Mouse (Mus musculus): ENCODE measurements around the gene Ksr1. TPM values are rescaled to one million over a fixed set of nuclear protein-coding genes. Genes with fewer than 3 reads are reported as not detected.
A peak's percentile ranks its signal among the peaks of the same experiment; 100 is the strongest.

Gene Ksr1
- total and polyA plus RNA-seq, 3 experiments = 5.1 to 7.0 (median 6.7) TPM

DNA sequence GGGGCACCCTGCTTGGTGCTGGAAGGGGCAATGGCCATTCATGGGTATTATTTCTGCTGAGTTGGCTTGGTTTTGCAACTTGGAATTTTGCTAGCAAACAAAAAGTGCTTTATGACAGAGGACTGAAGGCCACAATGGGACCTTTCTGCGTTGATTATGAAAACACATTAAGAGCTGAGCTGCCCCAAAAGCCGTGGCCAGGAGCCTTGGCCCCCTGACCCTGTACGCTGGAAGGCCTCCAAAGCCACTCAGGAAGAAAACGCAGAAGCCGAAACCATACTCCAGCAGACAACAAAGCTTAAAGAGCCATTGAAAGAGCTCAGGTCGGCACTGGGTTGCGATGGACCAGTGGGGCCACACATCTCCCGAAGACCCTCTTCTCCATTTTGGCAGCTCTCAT is 47.2 kb downstream of the Ksr1 start:
- H3K36me3 ChIP-seq (ENCODE audit: control insufficient read depth, insufficient read depth, low read length) = no peaks in the 10 kb centered on the region; the same call in 1 of the 2 replicates
- H3K79me2 ChIP-seq (replicated peaks; ENCODE audit: control insufficient read depth, insufficient read depth, low read length) = no peaks in the 10 kb centered on the region
- 0 out of 2 replicates have a peak, but pooled peaks have one; percentile 10 for TF ChIP-seq EP300 (IDR thresholded peaks at IDR 0.05; ENCODE audit: insufficient read depth, low read depth, low read length)
- TF ChIP-seq CTCF (IDR thresholded peaks at IDR 0.05) = no peak
- no peaks in the 10 kb centered on the region for H3K27me3 ChIP-seq (ENCODE audit: control insufficient read depth, insufficient read depth, low read length)
- peaks cover 29% of the 10 kb centered on the region for H3K4me1 ChIP-seq (ENCODE audit: control insufficient read depth, insufficient read depth, low read length)
- no peak overlapping the region for H3K4me3 ChIP-seq
- no peak overlapping the region for H3K9ac ChIP-seq (ENCODE audit: low read depth, low read length)
- DNase-seq = peak; percentile 58 to 59
- peak overlapping the region; percentile 29 for H3K27ac ChIP-seq
- intact Hi-C loops (cut with DNase I) = no loop called here
- WGBS = 44% methylated on average over 8 of the region's 8 CpGs

DNA sequence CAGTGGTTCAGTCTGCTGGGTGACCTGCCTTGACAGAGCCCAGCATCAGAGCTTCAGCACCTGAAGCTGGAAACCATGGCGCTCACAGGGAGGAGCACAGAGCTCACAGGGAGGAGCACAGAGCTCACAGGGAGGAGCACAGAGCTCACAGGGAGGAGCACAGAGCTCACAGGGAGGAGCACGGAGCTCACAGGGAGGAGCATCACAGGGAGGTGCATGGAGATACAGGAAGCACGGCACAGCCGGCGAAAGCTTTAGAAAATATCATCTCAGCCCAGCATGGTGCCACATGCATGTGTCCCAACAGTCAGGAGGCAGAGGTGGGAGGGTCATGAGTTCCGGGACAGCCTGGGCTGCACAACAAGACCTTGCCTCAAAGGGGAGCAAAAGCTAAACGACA is 48.5 kb downstream of the Ksr1 start:
- intact Hi-C loops (cut with DNase I) = no loop called here
- Histone ChIP-seq H3K27me3 (ENCODE audit: control insufficient read depth, insufficient read depth, low read length) (no peaks in the 10 kb centered on the region), H3K4me3 (no peak overlapping the region), H3K79me2 (replicated peaks; ENCODE audit: control insufficient read depth, insufficient read depth, low read length) (no peaks in the 10 kb centered on the region), H3K36me3 (ENCODE audit: control insufficient read depth, insufficient read depth, low read length) (no peaks in the 10 kb centered on the region; the same call in 1 of the 2 replicates), H3K4me1 (ENCODE audit: control insufficient read depth, insufficient read depth, low read length) (peaks cover 30% of the 10 kb centered on the region), H3K27ac (no peak overlapping the region; the same call in 1 of the 2 replicates), H3K9ac (ENCODE audit: low read depth, low read length) (no peak overlapping the region)
- TF ChIP-seq CTCF (IDR thresholded peaks at IDR 0.05) (no peak), POLR2A (IDR thresholded peaks at IDR 0.05; ENCODE audit: insufficient read depth, low read depth, low read length) (no peak), EP300 (IDR thresholded peaks at IDR 0.05; ENCODE audit: insufficient read depth, low read depth, low read length) (no peak)
- 72% methylated on average over 7 of the region's 7 CpGs for WGBS
- DNase-seq = no peak

GRCm38 (mm10) chr11:79096673-79097072 is 49.5 kb downstream of the Ksr1 start:
- Histone ChIP-seq H3K4me3 (no peak overlapping the region), H3K27ac (peak overlapping the region; percentile 31; the same call in 1 of the 2 replicates), H3K4me1 (ENCODE audit: control insufficient read depth, insufficient read depth, low read length) (peaks cover 33% of the 10 kb centered on the region), H3K27me3 (ENCODE audit: control insufficient read depth, insufficient read depth, low read length) (no peaks in the 10 kb centered on the region), H3K9ac (ENCODE audit: low read depth, low read length) (no peak overlapping the region), H3K79me2 (replicated peaks; ENCODE audit: control insufficient read depth, insufficient read depth, low read length) (no peaks in the 10 kb centered on the region), H3K36me3 (ENCODE audit: control insufficient read depth, insufficient read depth, low read length) (no peaks in the 10 kb centered on the region; the same call in 1 of the 2 replicates)
- intact Hi-C loops (cut with DNase I) = no loop called here
- DNase-seq = no peak
- no peak for TF ChIP-seq EP300 (IDR thresholded peaks at IDR 0.05; ENCODE audit: insufficient read depth, low read depth, low read length)
- no peak for TF ChIP-seq CTCF (IDR thresholded peaks at IDR 0.05)
- no peak for TF ChIP-seq POLR2A (IDR thresholded peaks at IDR 0.05; ENCODE audit: insufficient read depth, low read depth, low read length)
- WGBS = 63% methylated on average over 5 of the region's 5 CpGs

DNA sequence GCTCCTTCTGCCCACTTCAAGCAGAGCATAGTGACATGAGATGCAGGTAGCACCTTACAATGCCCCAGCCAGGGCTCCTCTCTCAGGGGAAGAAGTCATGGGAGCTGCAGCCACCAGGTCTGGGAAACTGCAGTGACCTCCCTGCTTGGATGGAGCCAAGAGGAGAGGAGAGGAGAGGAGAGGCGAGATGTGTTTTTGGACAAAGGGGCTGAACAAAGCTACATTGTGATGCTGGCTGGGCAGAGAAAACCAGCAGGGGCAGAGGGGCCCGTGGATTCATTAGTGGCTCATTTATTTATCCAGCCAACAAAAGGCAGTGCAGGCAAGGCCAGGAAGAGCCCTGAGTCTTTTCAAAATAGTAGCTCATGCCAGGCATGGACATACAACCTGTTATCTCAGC is 50.5 kb downstream of the Ksr1 start:
- Histone ChIP-seq H3K27ac (peak overlapping the region; percentile 83), H3K4me3 (no peak overlapping the region), H3K4me1 (ENCODE audit: control insufficient read depth, insufficient read depth, low read length) (peaks cover 33% of the 10 kb centered on the region), H3K79me2 (replicated peaks; ENCODE audit: control insufficient read depth, insufficient read depth, low read length) (no peaks in the 10 kb centered on the region), H3K9ac (ENCODE audit: low read depth, low read length) (no peak overlapping the region), H3K27me3 (ENCODE audit: control insufficient read depth, insufficient read depth, low read length) (no peaks in the 10 kb centered on the region), H3K36me3 (ENCODE audit: control insufficient read depth, insufficient read depth, low read length) (no peaks in the 10 kb centered on the region; the same call in 1 of the 2 replicates)
- intact Hi-C loops (cut with DNase I) = no loop called here
- no peak for DNase-seq
- 57% methylated on average over 2 of the region's 2 CpGs for WGBS
- TF ChIP-seq EP300 (IDR thresholded peaks at IDR 0.05; ENCODE audit: insufficient read depth, low read depth, low read length) (no peak), CTCF (IDR thresholded peaks at IDR 0.05) (no peak), POLR2A (IDR thresholded peaks at IDR 0.05; ENCODE audit: insufficient read depth, low read depth, low read length) (no peak)

- WGBS = 32% methylated on average over 5 of the region's 5 CpGs
- Histone ChIP-seq H3K9ac (ENCODE audit: low read depth, low read length) (no peak overlapping the region; the same call in 1 of the 2 replicates), H3K4me1 (ENCODE audit: control insufficient read depth, insufficient read depth, low read length) (peaks cover 33% of the 10 kb centered on the region)
These were observed 51.5 kb downstream of the Ksr1 start for GRCm38 (mm10) chr11:79094727-79095126.

DNA sequence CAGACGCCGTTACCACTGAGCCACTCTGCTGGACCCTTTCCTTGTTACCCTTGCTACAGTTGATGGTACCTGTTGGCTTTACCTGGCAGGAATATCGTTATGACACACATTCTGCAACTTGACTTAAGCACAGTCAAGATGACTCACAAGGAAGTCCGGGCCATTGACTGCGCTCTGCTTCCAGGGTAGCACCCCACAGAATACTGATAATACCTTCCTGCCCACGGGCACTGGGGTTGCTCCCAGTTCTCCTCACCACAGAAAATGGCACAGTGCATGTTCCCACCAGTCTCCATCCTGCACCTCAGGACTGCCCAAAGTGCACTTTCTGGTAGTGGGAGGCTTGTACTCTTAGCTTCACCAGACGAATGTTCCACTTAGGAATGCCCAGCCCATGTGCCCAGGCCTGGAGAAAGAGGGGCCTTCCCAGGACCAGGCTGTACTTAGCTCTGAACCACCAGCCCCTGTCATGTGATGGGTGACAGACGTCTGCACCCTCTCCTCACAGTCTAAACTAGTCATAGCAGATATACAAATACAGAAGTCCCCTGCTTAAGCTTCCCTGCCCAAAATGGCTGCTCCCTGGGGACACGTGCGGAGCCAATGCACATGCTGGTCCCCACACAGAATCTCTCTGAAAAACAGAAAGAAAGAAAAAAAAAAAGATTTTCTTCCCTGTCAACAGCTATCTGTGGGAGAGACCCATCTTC is 52.1 kb downstream of the Ksr1 start:
- no peak for TF ChIP-seq CTCF (IDR thresholded peaks at IDR 0.05)
- TF ChIP-seq EP300 (IDR thresholded peaks at IDR 0.05; ENCODE audit: insufficient read depth, low read depth, low read length) = no peak
- no peak for TF ChIP-seq POLR2A (IDR thresholded peaks at IDR 0.05; ENCODE audit: insufficient read depth, low read depth, low read length)
- no peaks in the 10 kb centered on the region for H3K79me2 ChIP-seq (replicated peaks; ENCODE audit: control insufficient read depth, insufficient read depth, low read length)
- peak overlapping the region; percentile 83 for H3K27ac ChIP-seq
- no peaks in the 10 kb centered on the region for H3K36me3 ChIP-seq (ENCODE audit: control insufficient read depth, insufficient read depth, low read length)
- WGBS = 57% methylated on average over 10 of the region's 10 CpGs
- H3K4me1 ChIP-seq (ENCODE audit: control insufficient read depth, insufficient read depth, low read length) = peaks cover 34% of the 10 kb centered on the region
- no peak overlapping the region for H3K9ac ChIP-seq (ENCODE audit: low read depth, low read length)
- intact Hi-C loops (cut with DNase I) = loop anchor here (2.0 kb wide), 1 partner anchor 41 kb away; no protein-coding TSS in a partner anchor
- H3K27me3 ChIP-seq (ENCODE audit: control insufficient read depth, insufficient read depth, low read length) = no peaks in the 10 kb centered on the region
- peak; percentile 52 to 62 for DNase-seq
- no peak overlapping the region for H3K4me3 ChIP-seq

More at GRCm38 (mm10) chr11:79094727-79095126, 51.5 kb downstream of the Ksr1 start:
- TF ChIP-seq POLR2A (IDR thresholded peaks at IDR 0.05; ENCODE audit: insufficient read depth, low read depth, low read length) = peak; percentile 29; the same call in 1 of the 2 replicates
- 0 out of 2 replicates have a peak, but pooled peaks have one; percentile 53 for TF ChIP-seq EP300 (IDR thresholded peaks at IDR 0.05; ENCODE audit: insufficient read depth, low read depth, low read length)
- TF ChIP-seq CTCF (IDR thresholded peaks at IDR 0.05) = no peak
- peak; percentile 72 to 84 for DNase-seq
- H3K36me3 ChIP-seq (ENCODE audit: control insufficient read depth, insufficient read depth, low read length) = no peaks in the 10 kb centered on the region; the same call in 1 of the 2 replicates
- no peaks in the 10 kb centered on the region for H3K79me2 ChIP-seq (replicated peaks; ENCODE audit: control insufficient read depth, insufficient read depth, low read length)
- peak overlapping the region; percentile 83 for H3K27ac ChIP-seq
- H3K4me3 ChIP-seq = no peak overlapping the region
- no peaks in the 10 kb centered on the region for H3K27me3 ChIP-seq (ENCODE audit: control insufficient read depth, insufficient read depth, low read length)
- intact Hi-C loops (cut with DNase I) = no loop called here

Data from heart, adult 2 months (tissue).